20 mouse cellular contexts compared by ENCODE assay signal in genomic region chrX:94545941-94546340, GRCm38 (mm10).
"Had no signal": no experiment of that assay in that cellular context is flagged by ENCODE, and none has a peak within 500 bp of the region (broad histone marks: within the 10 kb centered on the region; RNA-seq: fewer than 3 reads in every experiment).

No protein-coding gene starts in this region.

- DNase-seq: kidney, adult 9 months; kidney, postnatal 14 days; kidney, postnatal 4 days; liver; lung, adult 18-20 months; lung, postnatal 10 days; lung, postnatal 36 days; midbrain, embryonic 14.5 days; retina, postnatal 1 day; right cerebral cortex, postnatal 25 days; spleen, adult 18-20 months; thymus, postnatal 25 days had no signal

- ATAC-seq: liver, embryonic 12.5 days had no signal

- H3K4me1 ChIP-seq: limb, embryonic 13.5 days; liver, embryonic 15.5 days; stomach, embryonic 15.5 days had no signal

- H3K27ac ChIP-seq: limb, embryonic 10.5 days; limb, embryonic 13.5 days; liver, embryonic 12.5 days; liver, embryonic 15.5 days; lung, embryonic 15.5 days; neural tube, embryonic 13.5 days; stomach, embryonic 15.5 days had no signal

- H3K9me3 ChIP-seq: limb, embryonic 10.5 days; limb, embryonic 13.5 days; liver, embryonic 12.5 days; liver, embryonic 15.5 days; lung, embryonic 15.5 days; neural tube, embryonic 13.5 days; stomach, embryonic 15.5 days had no signal

- H3K9ac ChIP-seq: limb, embryonic 13.5 days; liver, embryonic 12.5 days; liver, embryonic 15.5 days; lung, embryonic 15.5 days; neural tube, embryonic 13.5 days; stomach, embryonic 15.5 days had no signal

- H3K27me3 ChIP-seq: neural tube, embryonic 13.5 days; stomach, embryonic 15.5 days had no signal

- H3K4me2 ChIP-seq: limb, embryonic 13.5 days; liver, embryonic 12.5 days; liver, embryonic 15.5 days; lung, embryonic 15.5 days; midbrain, embryonic 11.5 days; neural tube, embryonic 13.5 days; stomach, embryonic 15.5 days had no signal

- H3K4me3 ChIP-seq: limb, embryonic 10.5 days; limb, embryonic 13.5 days; liver, embryonic 12.5 days; liver, embryonic 15.5 days; lung, embryonic 15.5 days; neural tube, embryonic 13.5 days; stomach, embryonic 15.5 days had no signal

- H3K36me3 ChIP-seq: limb, embryonic 10.5 days; limb, embryonic 13.5 days; liver, embryonic 12.5 days; liver, embryonic 15.5 days; lung, embryonic 15.5 days; neural tube, embryonic 13.5 days; stomach, embryonic 15.5 days had no signal
